Mouse (Mus musculus) heart, embryonic 13.5 days (tissue): ENCODE results near the gene Gm12184. TPM values are rescaled to one million over a fixed set of nuclear protein-coding genes. Genes with fewer than 3 reads are reported as not detected.
"Not testable (repeated sequence)": the region's sequence is repeated elsewhere in the genome, so short reads cannot be mapped to it uniquely, and the experiment has no call there.

ENCODE experiments used
- ATAC-seq: fragments of 200-750 bp; cut with Nextera tagmentation; 2 replicates; pipeline ENCODE4 v1.8.0; 2017; ENCODE audit warnings: moderate TSS enrichment; ENCODE audit not compliant: insufficient number of reproducible peaks, low FRiP score, low TSS enrichment; ENCODE audit errors: extremely low read depth
- H3K27ac ChIP-seq: fragments of 300-500 bp; sonication (generic); replicated peaks from 2 replicates; pipeline ENCODE4 v1.5.1; 2015; ENCODE audit warnings: moderate library complexity, mild to moderate bottlenecking, inconsistent platforms
- H3K27me3 ChIP-seq: fragments of 300-500 bp; sonication (generic); replicated peaks from 2 replicates; pipeline ENCODE4 v1.6.1; 2015; ENCODE audit warnings: mild to moderate bottlenecking, inconsistent platforms
- H3K36me3 ChIP-seq: fragments of 300-500 bp; sonication (generic); 2 replicates; pipeline ENCODE4 v1.6.1; 2015; ENCODE audit warnings: mild to moderate bottlenecking, inconsistent platforms
- H3K4me1 ChIP-seq: fragments of 300-500 bp; sonication (generic); 2 replicates; pipeline ENCODE4 v1.6.1; 2015; ENCODE audit warnings: inconsistent platforms
- H3K4me2 ChIP-seq: fragments of 300-500 bp; sonication (generic); 2 replicates; pipeline ENCODE4 v1.6.1; 2015; ENCODE audit warnings: inconsistent platforms, mild to moderate bottlenecking, moderate library complexity
- H3K4me3 ChIP-seq: fragments of 300-500 bp; sonication (generic); 2 replicates; pipeline ENCODE4 v1.5.1; 2015; ENCODE audit warnings: moderate library complexity, mild to moderate bottlenecking, inconsistent platforms
- H3K9ac ChIP-seq: fragments of 300-500 bp; sonication (generic); 2 replicates; pipeline ENCODE4 v1.6.1; 2015; ENCODE audit warnings: inconsistent platforms, mild to moderate bottlenecking, moderate library complexity
- H3K9me3 ChIP-seq: fragments of 300-500 bp; sonication (generic); 2 replicates; pipeline ENCODE4 v1.6.1; 2016; ENCODE audit warnings: inconsistent platforms
- WGBS: fragments of 180-500 bp; shearing (Covaris S2); methylation state at CpG from one replicate; pipeline ENCODE4 v1.1.7; 2015; ENCODE audit warnings: mixed read lengths; 5-methylcytosine and 5-hydroxymethylcytosine counted together
- polyA plus RNA-seq: library from polyadenylated mRNA; unstranded; fragments of >200 nt; fragmentation: Nextera tagmentation; extraction: Ambion mirVana; gene quantifications from 2 replicates; pipeline ENCODE4 v1.2.1, GENCODE M21; 2015

Gm12184 gene
- polyA plus RNA-seq, 1 experiment from 2014 or later, result 1.2 TPM

DNA sequence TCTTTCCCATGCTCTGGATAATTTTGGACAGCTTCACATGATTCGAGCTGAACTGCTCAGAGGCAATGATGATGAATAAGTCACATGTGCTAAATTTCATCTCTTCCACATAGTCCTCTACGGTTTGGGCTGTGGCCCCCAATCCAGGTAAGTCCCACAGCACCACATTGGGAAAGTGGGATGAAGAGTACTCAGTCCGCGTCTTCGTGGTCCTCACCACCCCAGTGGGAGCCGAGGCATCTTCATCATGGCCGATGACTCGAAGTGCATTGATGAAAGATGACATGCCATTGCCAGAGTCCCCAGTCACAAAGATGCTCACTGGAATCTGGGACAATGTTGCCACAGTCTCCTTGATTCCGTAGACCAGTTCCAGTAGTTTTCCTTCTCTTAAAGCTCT lies 40.0 kb upstream of the Gm12184 start:
- Histone ChIP-seq H3K9ac (no peak overlapping the region), H3K36me3 (peaks cover 13% of the 10 kb centered on the region), H3K27ac (no peak overlapping the region), H3K4me3 (no peak overlapping the region), H3K9me3 (no peaks in the 10 kb centered on the region), H3K4me2 (no peak overlapping the region), H3K4me1 (peaks cover 29% of the 10 kb centered on the region), H3K27me3 (no peaks in the 10 kb centered on the region)
- ATAC-seq, result no peak
- 92% methylated on average over 9 of the region's 9 CpGs for WGBS

DNA sequence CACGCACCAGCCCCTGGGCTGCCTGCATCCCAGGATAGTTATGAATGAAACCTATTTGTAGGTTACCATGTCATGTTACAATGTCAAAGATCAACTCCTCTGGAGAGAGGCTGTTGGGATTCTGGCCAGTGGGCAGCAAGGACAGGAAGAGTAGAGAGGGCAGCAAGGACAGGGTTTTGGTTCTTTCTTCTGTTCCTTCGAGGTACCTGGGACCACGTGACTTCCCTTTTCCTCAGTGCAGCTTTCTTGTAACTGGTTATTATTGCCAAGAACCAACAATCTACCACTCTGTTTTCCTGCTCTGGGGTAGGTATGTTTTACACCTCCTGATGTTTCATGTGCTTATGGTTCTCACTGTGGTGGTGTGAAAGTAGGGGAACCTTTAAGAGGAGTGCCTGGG lies 37.4 kb upstream of the Gm12184 start:
- peaks cover 13% of the 10 kb centered on the region for H3K36me3 ChIP-seq
- WGBS, result 72% methylated on average over 3 of the region's 3 CpGs
- H3K4me3 ChIP-seq, result no peak overlapping the region
- H3K4me2 ChIP-seq, result no peak overlapping the region
- H3K27ac ChIP-seq, result no peak overlapping the region
- ATAC-seq, result no peak
- peaks cover 7% of the 10 kb centered on the region for H3K4me1 ChIP-seq
- H3K9ac ChIP-seq, result no peak overlapping the region
- no peaks in the 10 kb centered on the region for H3K9me3 ChIP-seq
- peaks cover 7% of the 10 kb centered on the region; the same call in 1 of the 2 replicates for H3K27me3 ChIP-seq

GRCm38 (mm10) chr11:48862784-48863319 lies 36.4 kb upstream of the Gm12184 start:
- Histone ChIP-seq H3K4me2 (no peak overlapping the region), H3K4me1 (peaks cover 10% of the 10 kb centered on the region), H3K27me3 (peaks cover 7% of the 10 kb centered on the region; the same call in 1 of the 2 replicates), H3K36me3 (peaks cover 13% of the 10 kb centered on the region), H3K4me3 (no peak overlapping the region), H3K9ac (no peak overlapping the region), H3K27ac (no peak overlapping the region), H3K9me3 (no peaks in the 10 kb centered on the region)
- 71% methylated on average over 1 of the region's 1 CpGs for WGBS
- no peak for ATAC-seq

GRCm38 (mm10) chr11:48859014-48859413 lies 32.6 kb upstream of the Gm12184 start:
- H3K4me1 ChIP-seq, result peaks cover 25% of the 10 kb centered on the region
- ATAC-seq, result no peak
- no peak overlapping the region for H3K9ac ChIP-seq
- H3K36me3 ChIP-seq, result no peaks in the 10 kb centered on the region
- no peaks in the 10 kb centered on the region for H3K9me3 ChIP-seq
- H3K4me3 ChIP-seq, result peak overlapping the region; percentile 81
- H3K27ac ChIP-seq, result no peak overlapping the region
- peaks cover 7% of the 10 kb centered on the region; the same call in 1 of the 2 replicates for H3K27me3 ChIP-seq
- under 1% methylated on average over 6 of the region's 6 CpGs for WGBS
- H3K4me2 ChIP-seq, result peak overlapping the region; percentile 93

GRCm38 (mm10) chr11:48853474-48854180 lies 27.2 kb upstream of the Gm12184 start:
- H3K27ac ChIP-seq, result 0 out of 2 replicates have a peak overlapping the region, but pooled peaks have one; percentile 12
- no peaks in the 10 kb centered on the region for H3K36me3 ChIP-seq
- H3K9ac ChIP-seq, result peak overlapping the region; percentile 81
- H3K4me1 ChIP-seq, result peaks cover 39% of the 10 kb centered on the region
- WGBS, result under 1% methylated on average over 31 of the region's 31 CpGs
- peak overlapping the region; percentile 93 for H3K4me2 ChIP-seq
- peaks cover 20% of the 10 kb centered on the region for H3K27me3 ChIP-seq
- ATAC-seq, result peak; percentile 51; the same call in 1 of the 2 replicates
- H3K9me3 ChIP-seq, result no peaks in the 10 kb centered on the region
- peak overlapping the region; percentile 81 for H3K4me3 ChIP-seq

DNA sequence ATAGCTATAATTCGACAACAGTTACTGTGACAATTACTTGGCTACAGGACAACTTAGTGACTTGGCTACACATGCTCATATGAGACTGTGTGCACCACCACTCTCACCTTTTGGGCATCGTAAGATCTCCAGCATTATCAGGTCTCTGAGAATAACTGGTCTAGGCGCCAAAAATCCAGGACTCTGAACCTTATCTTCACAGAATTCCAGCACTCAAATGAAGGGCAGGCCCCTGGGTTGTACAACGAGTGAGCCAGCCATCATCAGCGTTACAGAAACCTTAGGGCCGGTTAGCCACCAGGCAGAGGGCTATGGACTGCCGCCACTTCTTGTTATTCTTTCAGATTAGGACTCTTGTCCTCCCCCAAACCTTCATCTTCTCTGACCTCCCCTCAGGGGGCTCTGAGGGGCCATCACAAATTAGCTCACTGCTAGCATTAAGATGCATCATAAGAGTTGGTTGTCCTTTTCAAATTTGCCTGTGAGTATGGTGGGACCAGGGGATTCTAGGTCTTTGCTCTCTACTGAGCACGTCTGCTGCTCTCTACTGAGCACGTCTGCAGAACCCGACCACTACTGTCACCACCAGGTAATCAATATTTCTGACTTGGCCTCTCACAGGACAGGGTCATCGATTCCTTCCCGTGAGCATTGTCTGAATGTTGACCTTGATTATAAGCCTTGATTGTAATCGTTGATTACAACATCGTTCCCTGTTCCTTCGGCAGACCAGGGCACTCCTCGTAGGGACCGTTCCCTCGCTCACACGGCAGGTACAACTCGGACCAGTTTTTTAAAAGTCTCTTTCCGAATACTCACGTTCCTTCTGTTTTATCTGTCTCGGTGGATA lies 26.4 kb upstream of the Gm12184 start:
- peak overlapping the region; percentile 81 for H3K4me3 ChIP-seq
- H3K4me2 ChIP-seq, result peak overlapping the region; percentile 93
- WGBS, result 5% methylated on average over 23 of the region's 23 CpGs
- H3K36me3 ChIP-seq, result no peaks in the 10 kb centered on the region
- H3K27ac ChIP-seq, result peak overlapping the region; percentile 38
- peaks cover 27% of the 10 kb centered on the region for H3K27me3 ChIP-seq
- peaks cover 32% of the 10 kb centered on the region for H3K4me1 ChIP-seq
- no peak for ATAC-seq
- H3K9me3 ChIP-seq, result no peaks in the 10 kb centered on the region
- peak overlapping the region; percentile 77 for H3K9ac ChIP-seq

DNA sequence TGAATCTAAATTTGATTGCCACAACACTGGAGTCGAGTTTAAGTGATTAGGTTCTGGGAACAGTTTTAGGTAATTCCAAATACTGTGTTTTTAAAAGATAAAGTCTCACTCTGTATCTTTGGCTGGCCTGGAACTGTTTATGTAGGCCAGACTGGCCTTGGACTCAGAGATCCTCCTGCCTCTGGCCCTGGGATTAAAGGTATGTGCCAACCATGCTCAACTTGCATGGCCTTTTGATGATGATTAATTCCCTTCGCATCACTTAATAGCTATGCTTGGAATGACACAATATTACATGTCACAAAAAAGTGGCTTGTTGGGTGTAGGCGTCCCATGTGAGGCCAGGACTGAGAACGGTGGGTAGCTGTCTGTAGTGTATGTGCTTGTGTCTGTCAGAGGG lies 25.7 kb upstream of the Gm12184 start:
- 61% methylated on average over 4 of the region's 4 CpGs for WGBS
- Histone ChIP-seq H3K4me1 (peaks cover 29% of the 10 kb centered on the region), H3K27ac (no peak overlapping the region), H3K36me3 (no peaks in the 10 kb centered on the region), H3K9ac (no peak overlapping the region), H3K4me2 (peak overlapping the region; percentile 93), H3K4me3 (peak overlapping the region; percentile 81), H3K27me3 (peaks cover 27% of the 10 kb centered on the region), H3K9me3 (no peaks in the 10 kb centered on the region)
- no peak for ATAC-seq

GRCm38 (mm10) chr11:48851270-48851995 lies 25.0 kb upstream of the Gm12184 start:
- no peak overlapping the region for H3K4me2 ChIP-seq
- peaks cover 27% of the 10 kb centered on the region for H3K27me3 ChIP-seq
- no peak overlapping the region for H3K27ac ChIP-seq
- 78% methylated on average over 4 of the region's 4 CpGs for WGBS
- H3K9ac ChIP-seq, result no peak overlapping the region
- no peaks in the 10 kb centered on the region for H3K9me3 ChIP-seq
- no peaks in the 10 kb centered on the region for H3K36me3 ChIP-seq
- no peak for ATAC-seq
- peaks cover 27% of the 10 kb centered on the region for H3K4me1 ChIP-seq
- H3K4me3 ChIP-seq, result no peak overlapping the region

DNA sequence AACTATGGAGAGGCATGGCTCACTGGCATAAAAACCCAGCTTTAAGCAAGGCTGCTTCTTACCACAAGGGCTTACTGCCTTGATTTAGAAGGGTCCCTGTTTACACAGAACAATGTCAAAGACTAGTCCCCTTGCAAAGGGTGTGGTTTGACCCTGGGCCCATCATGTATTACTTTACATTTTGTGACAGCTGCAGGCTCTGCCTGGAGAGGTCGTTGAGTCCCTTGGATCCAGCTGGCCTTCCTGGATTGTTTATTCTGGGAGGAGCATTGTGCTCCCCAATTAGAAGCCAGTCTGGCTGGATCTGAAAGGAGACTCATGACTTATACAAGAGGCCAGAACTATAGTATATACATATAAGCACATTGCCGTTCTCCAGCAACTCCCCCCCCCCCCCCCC lies 23.8 kb upstream of the Gm12184 start:
- ATAC-seq, result no peak
- Histone ChIP-seq H3K4me3 (no peak overlapping the region), H3K9me3 (no peaks in the 10 kb centered on the region), H3K9ac (no peak overlapping the region), H3K4me2 (peak overlapping the region; percentile 42), H3K27ac (no peak overlapping the region), H3K36me3 (no peaks in the 10 kb centered on the region), H3K27me3 (peaks cover 30% of the 10 kb centered on the region), H3K4me1 (peaks cover 27% of the 10 kb centered on the region)
- WGBS, result 31% methylated on average over 2 of the region's 2 CpGs

GRCm38 (mm10) chr11:48846881-48847280 lies 20.4 kb upstream of the Gm12184 start:
- ATAC-seq, result no peak
- H3K4me1 ChIP-seq, result 0 out of 2 replicates have a peak, but pooled peaks cover 4% of the 10 kb centered on the region
- H3K9ac ChIP-seq, result no peak overlapping the region
- no peak overlapping the region for H3K4me3 ChIP-seq
- peaks cover 53% of the 10 kb centered on the region for H3K27me3 ChIP-seq
- no peak overlapping the region for H3K4me2 ChIP-seq
- H3K9me3 ChIP-seq, result no peaks in the 10 kb centered on the region
- 51% methylated on average over 5 of the region's 5 CpGs for WGBS
- H3K27ac ChIP-seq, result no peak overlapping the region
- H3K36me3 ChIP-seq, result no peaks in the 10 kb centered on the region

- H3K4me3 ChIP-seq, ATAC-seq: not testable (repeated sequence)
Observed at GRCm38 (mm10) chr11:48846362-48846761, 19.9 kb upstream of the Gm12184 start.

More at GRCm38 (mm10) chr11:48846362-48846761, 19.9 kb upstream of the Gm12184 start:
- peaks cover 53% of the 10 kb centered on the region for H3K27me3 ChIP-seq
- not testable (repeated sequence) for H3K36me3 ChIP-seq, H3K27ac ChIP-seq, H3K9me3 ChIP-seq, H3K9ac ChIP-seq, H3K4me2 ChIP-seq, H3K4me1 ChIP-seq
- 74% methylated on average over 2 of the region's 2 CpGs for WGBS
